Mouse (Mus musculus) bone marrow macrophage, adult 2 months (primary cell): ENCODE measurements around the gene Olfr1201.

ENCODE experiments used
- CTCF ChIP-seq: IDR thresholded peaks from 2 replicates; pipeline ENCODE4 v1.5.1; 2012; ENCODE audit warnings: low read depth, mild to moderate bottlenecking, low read length, moderate library complexity
- POLR2A ChIP-seq: IDR thresholded peaks from 2 replicates; pipeline ENCODE4 v1.6.1; 2012; ENCODE audit warnings: mild to moderate bottlenecking, low read depth, low read length, borderline replicate concordance

- TF ChIP-seq CTCF (no peak), POLR2A (no peak)
Measured at GRCm38 (mm10) chr2:88760369-88760768, 32.5 kb upstream of the Olfr1201 start, which contains the start of gene Olfr1199.
